Mouse (Mus musculus) bone marrow, adult 2 months (tissue): ENCODE results near the gene Myh4. TPM values are rescaled to one million over a fixed set of nuclear protein-coding genes. Genes with fewer than 3 reads are reported as not detected.

Experiments used
- H3K27ac ChIP-seq: fragments of 200-500 bp; 2 replicates; pipeline ENCODE4 v1.5.1; 2012; ENCODE audit warnings: low read depth, mild to moderate bottlenecking, control low read depth, inconsistent platforms, low read length; ENCODE audit not compliant: control insufficient read depth, poor library complexity, insufficient read depth
- H3K4me1 ChIP-seq: fragments of 200-500 bp; 2 replicates; pipeline ENCODE4 v1.6.1; 2011; ENCODE audit warnings: low read length; ENCODE audit not compliant: control insufficient read depth, insufficient read depth
- H3K4me3 ChIP-seq: fragments of 200-500 bp; replicated peaks from 2 replicates; pipeline ENCODE3; 2011; ENCODE audit warnings: mild to moderate bottlenecking, low read depth, low read length, control low read depth; ENCODE audit not compliant: control insufficient read depth
- CTCF ChIP-seq: fragments of 200-500 bp; IDR thresholded peaks from 2 replicates; pipeline ENCODE4 v1.5.1; 2011; ENCODE audit warnings: low read length, control low read depth; ENCODE audit not compliant: control insufficient read depth, insufficient read depth
- POLR2A ChIP-seq: fragments of 200-500 bp; IDR thresholded peaks from 2 replicates; pipeline ENCODE4 v1.6.1; 2011; ENCODE audit warnings: low read depth, mild to moderate bottlenecking, control low read depth, low read length, borderline replicate concordance; ENCODE audit not compliant: control insufficient read depth
- WGBS: fragments of 180-500 bp; shearing (Covaris S2); methylation state at CpG from one replicate; pipeline ENCODE4 v1.1.7; 2018; 5-methylcytosine and 5-hydroxymethylcytosine counted together
- polyA plus RNA-seq: library from polyadenylated mRNA; stranded (reverse); fragments of >200 nt; gene quantifications from 2 replicates; pipeline ENCODE4 v1.2.4, GENCODE M21; 2011; ENCODE audit warnings: low replicate concordance; ENCODE audit not compliant: missing spikeins, insufficient read depth, insufficient read length

The Myh4 gene
- 1.8 and 4.4 TPM in 2 replicates for polyA plus RNA-seq

GRCm38 (mm10) chr11:67237481-67238079, at the start of gene Myh4:
Gene Myh4 (plus strand): TSS chr11:67238029.
- no peak within 1 kb of the TSS for H3K4me3 ChIP-seq
- no peak within 1 kb of the TSS for H3K27ac ChIP-seq
- TF ChIP-seq CTCF (no peak), POLR2A (no peak)
- H3K4me1 ChIP-seq = no peaks in the 10 kb centered on the region
- 81% methylated on average over 5 of the region's 5 CpGs for WGBS

GRCm38 (mm10) chr11:67190316-67190715, 47.5 kb upstream of the Myh4 start:
- TF ChIP-seq CTCF (no peak), POLR2A (no peak)
- no peak overlapping the region for H3K27ac ChIP-seq
- no peaks in the 10 kb centered on the region for H3K4me1 ChIP-seq
- H3K4me3 ChIP-seq = no peak overlapping the region
- WGBS = 80% methylated on average over 10 of the region's 10 CpGs

GRCm38 (mm10) chr11:67190814-67191213, 47.0 kb upstream of the Myh4 start:
- Histone ChIP-seq H3K4me3 (no peak overlapping the region), H3K27ac (no peak overlapping the region), H3K4me1 (no peaks in the 10 kb centered on the region)
- TF ChIP-seq CTCF (no peak), POLR2A (no peak)
- WGBS = 73% methylated on average over 2 of the region's 2 CpGs

GRCm38 (mm10) chr11:67191496-67191895, 46.3 kb upstream of the Myh4 start:
- H3K4me3 ChIP-seq = no peak overlapping the region
- H3K4me1 ChIP-seq = no peaks in the 10 kb centered on the region
- TF ChIP-seq POLR2A (no peak), CTCF (no peak)
- no peak overlapping the region for H3K27ac ChIP-seq
- WGBS = 82% methylated on average over 14 of the region's 14 CpGs

GRCm38 (mm10) chr11:67199321-67199720, 38.5 kb upstream of the Myh4 start:
- 37% methylated on average over 1 of the region's 1 CpGs for WGBS
- Histone ChIP-seq H3K27ac (no peak overlapping the region), H3K4me3 (no peak overlapping the region), H3K4me1 (no peaks in the 10 kb centered on the region)
- no peak for TF ChIP-seq CTCF
- no peak for TF ChIP-seq POLR2A

GRCm38 (mm10) chr11:67199752-67200151, 38.1 kb upstream of the Myh4 start, which contains the start of gene Myh1:
Gene Myh1 (plus strand): TSS chr11:67200052.
- TF ChIP-seq POLR2A (no peak), CTCF (no peak)
- 69% methylated on average over 4 of the region's 4 CpGs for WGBS
- Histone ChIP-seq H3K4me3 (no peak within 1 kb of the TSS), H3K4me1 (no peaks in the 10 kb centered on the region), H3K27ac (no peak within 1 kb of the TSS)

GRCm38 (mm10) chr11:67204766-67205165, 33.1 kb upstream of the Myh4 start:
- Histone ChIP-seq H3K4me3 (no peak overlapping the region), H3K4me1 (no peaks in the 10 kb centered on the region), H3K27ac (no peak overlapping the region)
- no peak for TF ChIP-seq CTCF
- TF ChIP-seq POLR2A = no peak
- 61% methylated on average over 3 of the region's 3 CpGs for WGBS

- WGBS = 88% methylated on average over 8 of the region's 8 CpGs
- no peak overlapping the region for H3K27ac ChIP-seq
These were observed 16.0 kb upstream of the Myh4 start for GRCm38 (mm10) chr11:67221803-67222202.

GRCm38 (mm10) chr11:67224466-67224865, 13.4 kb upstream of the Myh4 start:
- no peak for TF ChIP-seq CTCF
- no peak for TF ChIP-seq POLR2A
- no peaks in the 10 kb centered on the region for H3K4me1 ChIP-seq
- no peak overlapping the region for H3K4me3 ChIP-seq
- WGBS = 85% methylated on average over 3 of the region's 3 CpGs
- no peak overlapping the region for H3K27ac ChIP-seq

More at GRCm38 (mm10) chr11:67221803-67222202, 16.0 kb upstream of the Myh4 start:
- no peak overlapping the region for H3K4me3 ChIP-seq
- no peaks in the 10 kb centered on the region for H3K4me1 ChIP-seq
- TF ChIP-seq POLR2A (no peak), CTCF (no peak)
